Mouse (Mus musculus) neural tube, embryonic 13.5 days (tissue): ENCODE measurements around the gene Man1b1. TPM values are rescaled to one million over a fixed set of nuclear protein-coding genes. Genes with fewer than 3 reads are reported as not detected.

Experiments
- ATAC-seq: fragments of 200-750 bp; cut with Nextera tagmentation; 2 replicates; pipeline ENCODE4 v1.8.0; 2017; ENCODE audit warnings: low read depth, mild to moderate bottlenecking, moderate TSS enrichment, moderate library complexity
- H3K27ac ChIP-seq: fragments of 300-500 bp; sonication (generic); replicated peaks from 2 replicates; pipeline ENCODE4 v1.5.1; 2015; ENCODE audit warnings: moderate library complexity, mild to moderate bottlenecking, inconsistent platforms
- H3K27me3 ChIP-seq: fragments of 300-500 bp; sonication (generic); 2 replicates; pipeline ENCODE4 v1.6.1; 2015; ENCODE audit warnings: mild to moderate bottlenecking, inconsistent platforms
- H3K36me3 ChIP-seq: fragments of 300-500 bp; sonication (generic); 2 replicates; pipeline ENCODE4 v1.6.1; 2015; ENCODE audit warnings: mild to moderate bottlenecking, inconsistent platforms
- H3K4me1 ChIP-seq: fragments of 300-500 bp; sonication (generic); replicated peaks from 2 replicates; pipeline ENCODE4 v1.6.1; 2015; ENCODE audit warnings: inconsistent platforms
- H3K4me2 ChIP-seq: fragments of 300-500 bp; sonication (generic); 2 replicates; pipeline ENCODE4 v1.6.1; 2015; ENCODE audit warnings: inconsistent platforms, mild to moderate bottlenecking, moderate library complexity
- H3K4me3 ChIP-seq: fragments of 300-500 bp; sonication (generic); 2 replicates; pipeline ENCODE4 v1.5.1; 2015; ENCODE audit warnings: mild to moderate bottlenecking, inconsistent platforms
- H3K9ac ChIP-seq: fragments of 300-500 bp; sonication (generic); 2 replicates; pipeline ENCODE4 v1.6.1; 2015; ENCODE audit warnings: moderate library complexity, mild to moderate bottlenecking, inconsistent platforms
- H3K9me3 ChIP-seq: fragments of 300-500 bp; sonication (generic); 2 replicates; pipeline ENCODE4 v1.6.1; 2016; ENCODE audit warnings: inconsistent platforms
- WGBS: fragments of 180-500 bp; shearing (Covaris S2); methylation state at CpG from one replicate; pipeline ENCODE4 v1.1.7; 2015; 5-methylcytosine and 5-hydroxymethylcytosine counted together
- polyA plus RNA-seq: library from polyadenylated mRNA; unstranded; fragments of >200 nt; fragmentation: Nextera tagmentation; extraction: Ambion mirVana; gene quantifications from 2 replicates; pipeline ENCODE4 v1.2.1, GENCODE M21; 2015

Gene Man1b1
- polyA plus RNA-seq, 1 experiment from 2014 or later, result 55.4 TPM

DNA sequence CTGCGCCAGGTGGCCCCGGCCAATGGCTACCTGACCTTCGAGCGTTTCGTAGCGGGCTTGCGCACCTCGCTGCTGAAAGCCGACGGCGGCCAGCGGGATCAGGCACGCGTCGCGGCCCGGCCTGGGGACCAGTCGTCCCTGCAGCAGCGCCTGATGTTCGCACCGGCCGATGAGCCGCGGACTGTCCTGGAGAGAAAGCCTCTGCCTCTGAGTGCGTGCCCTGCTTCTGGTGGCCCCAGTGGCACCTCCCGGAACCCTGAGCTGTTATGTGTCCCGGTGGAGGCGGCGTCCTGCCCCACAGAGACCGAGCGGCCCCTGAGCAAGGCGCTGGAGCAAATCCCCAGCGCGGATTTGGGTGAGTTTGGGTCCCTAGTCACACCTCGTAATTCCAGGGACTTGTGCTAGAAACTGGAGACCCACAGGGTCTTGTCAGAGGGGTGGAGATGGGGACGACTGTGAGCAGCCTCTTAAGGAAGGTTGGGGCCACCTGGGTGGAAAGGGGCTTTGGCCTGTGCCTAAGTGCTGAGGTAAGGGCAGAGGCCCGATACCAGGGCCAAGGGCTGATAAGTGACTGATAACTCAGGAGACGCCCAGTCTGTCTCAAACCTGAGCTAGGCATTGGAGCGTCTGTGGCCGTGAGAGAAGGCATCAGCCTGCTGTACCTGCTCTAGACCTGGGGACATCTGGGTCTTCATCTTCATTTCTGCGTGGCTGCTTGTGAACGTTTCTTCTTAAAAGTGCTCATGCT lies 40.7 kb downstream of the Man1b1 start:
- Histone ChIP-seq H3K9me3 (no peaks in the 10 kb centered on the region), H3K27ac (no peak overlapping the region), H3K36me3 (no peaks in the 10 kb centered on the region), H3K4me2 (peak overlapping the region; percentile 98), H3K27me3 (peaks cover 23% of the 10 kb centered on the region), H3K9ac (peak overlapping the region; percentile 69), H3K4me1 (peaks cover 27% of the 10 kb centered on the region), H3K4me3 (peak overlapping the region; percentile 65)
- ATAC-seq, result peak; percentile 15; the same call in 1 of the 2 replicates
- 1% methylated on average over 42 of the region's 42 CpGs for WGBS

DNA sequence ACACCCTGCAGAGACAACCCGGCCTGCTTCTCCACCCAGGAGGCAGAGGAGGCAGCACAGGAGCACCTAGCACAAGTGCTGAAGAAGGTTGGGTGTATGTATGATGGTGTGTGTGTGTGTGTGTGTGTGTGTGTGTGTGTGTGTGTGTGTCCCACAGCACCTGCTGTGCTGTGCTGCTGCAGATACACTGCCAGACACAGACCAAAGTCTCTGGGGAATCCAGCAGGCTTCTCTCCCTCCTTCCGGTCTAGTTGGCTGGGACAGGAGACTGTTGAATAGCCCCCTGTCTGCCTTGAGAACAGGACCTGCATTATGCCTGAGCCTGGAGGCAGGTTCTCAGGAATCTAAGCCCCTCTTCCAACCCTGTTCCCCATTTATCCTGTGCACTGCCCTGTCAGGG lies 41.3 kb downstream of the Man1b1 start:
- H3K4me3 ChIP-seq, result peak overlapping the region; percentile 65
- 14% methylated on average over 2 of the region's 2 CpGs for WGBS
- H3K4me2 ChIP-seq, result peak overlapping the region; percentile 98
- H3K36me3 ChIP-seq, result no peaks in the 10 kb centered on the region
- no peak overlapping the region for H3K27ac ChIP-seq
- no peak for ATAC-seq
- H3K9me3 ChIP-seq, result no peaks in the 10 kb centered on the region
- peak overlapping the region; percentile 69 for H3K9ac ChIP-seq
- peaks cover 19% of the 10 kb centered on the region for H3K27me3 ChIP-seq
- H3K4me1 ChIP-seq, result peaks cover 27% of the 10 kb centered on the region

DNA sequence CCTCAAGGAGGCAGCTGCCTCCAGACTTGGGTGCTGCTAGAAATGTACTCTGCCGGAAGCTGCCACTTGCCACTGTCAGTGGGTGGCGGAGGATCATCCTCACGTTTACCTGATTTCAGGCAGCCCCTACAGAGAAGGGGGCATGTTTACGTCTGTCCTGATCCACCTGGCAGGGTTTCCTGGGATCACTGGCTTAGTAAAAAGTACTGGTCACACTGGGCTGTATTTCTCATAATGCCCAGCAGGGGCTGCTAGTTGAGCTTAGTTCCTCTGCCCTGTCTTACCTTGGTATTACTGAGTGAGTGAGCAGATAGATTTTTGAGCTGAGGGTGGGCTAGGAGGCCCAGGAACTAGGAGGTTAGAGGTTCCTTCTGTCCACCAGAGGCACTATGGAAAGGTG lies 44.5 kb downstream of the Man1b1 start:
- Histone ChIP-seq H3K9ac (no peak overlapping the region), H3K4me2 (no peak overlapping the region), H3K27me3 (peaks cover 14% of the 10 kb centered on the region), H3K4me3 (no peak overlapping the region), H3K27ac (no peak overlapping the region), H3K9me3 (no peaks in the 10 kb centered on the region), H3K4me1 (peaks cover 23% of the 10 kb centered on the region), H3K36me3 (no peaks in the 10 kb centered on the region)
- no peak for ATAC-seq
- 67% methylated on average over 4 of the region's 4 CpGs for WGBS

DNA sequence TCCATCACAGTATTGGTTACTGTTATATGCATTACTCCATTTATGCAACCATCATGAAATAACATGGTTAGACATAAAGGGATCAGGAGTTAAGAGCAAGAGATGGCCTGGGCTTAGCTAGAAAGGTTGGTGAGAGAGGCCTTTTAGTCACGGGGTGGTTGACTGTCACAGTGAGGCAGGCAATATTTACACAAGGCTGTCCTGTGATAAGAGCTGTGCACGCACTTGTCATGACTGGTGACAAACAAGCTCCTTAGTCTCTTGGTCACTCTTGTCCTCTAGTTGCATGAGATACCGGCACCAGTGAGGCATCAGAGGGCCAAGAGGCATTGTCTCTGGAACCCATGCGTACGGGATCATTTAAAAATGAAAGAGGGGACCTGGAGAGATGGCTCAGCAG lies 52.4 kb downstream of the Man1b1 start:
- Histone ChIP-seq H3K36me3 (no peaks in the 10 kb centered on the region), H3K4me2 (no peak overlapping the region), H3K27ac (no peak overlapping the region), H3K9ac (no peak overlapping the region), H3K4me1 (no peaks in the 10 kb centered on the region), H3K9me3 (no peaks in the 10 kb centered on the region), H3K4me3 (no peak overlapping the region), H3K27me3 (0 out of 2 replicates have a peak, but pooled peaks cover 5% of the 10 kb centered on the region)
- WGBS, result 81% methylated on average over 5 of the region's 5 CpGs
- no peak for ATAC-seq

DNA sequence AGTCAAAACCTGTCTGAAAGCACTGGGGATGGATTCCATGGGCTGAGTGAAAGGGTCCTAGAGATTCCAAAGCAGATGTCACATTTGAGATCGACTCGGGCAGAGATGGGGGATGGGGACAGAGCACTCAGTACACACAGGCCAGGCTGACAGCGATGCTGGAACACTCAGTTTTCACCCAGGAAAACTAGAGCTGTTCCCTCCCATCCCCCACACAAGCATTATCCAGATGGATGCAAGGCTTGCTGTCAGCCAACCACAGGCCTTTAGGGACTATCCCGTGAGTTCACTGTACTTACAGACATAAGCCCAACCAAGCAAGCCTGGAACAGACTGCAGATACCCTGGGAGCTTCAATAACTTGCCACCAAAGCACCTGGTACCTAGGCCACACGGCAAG lies 59.1 kb downstream of the Man1b1 start:
- Histone ChIP-seq H3K27me3 (peaks cover 45% of the 10 kb centered on the region), H3K9ac (no peak overlapping the region), H3K4me3 (no peak overlapping the region), H3K4me1 (peaks cover 23% of the 10 kb centered on the region), H3K36me3 (no peaks in the 10 kb centered on the region), H3K4me2 (no peak overlapping the region), H3K9me3 (no peaks in the 10 kb centered on the region), H3K27ac (no peak overlapping the region)
- 65% methylated on average over 5 of the region's 5 CpGs for WGBS
- ATAC-seq, result no peak

DNA sequence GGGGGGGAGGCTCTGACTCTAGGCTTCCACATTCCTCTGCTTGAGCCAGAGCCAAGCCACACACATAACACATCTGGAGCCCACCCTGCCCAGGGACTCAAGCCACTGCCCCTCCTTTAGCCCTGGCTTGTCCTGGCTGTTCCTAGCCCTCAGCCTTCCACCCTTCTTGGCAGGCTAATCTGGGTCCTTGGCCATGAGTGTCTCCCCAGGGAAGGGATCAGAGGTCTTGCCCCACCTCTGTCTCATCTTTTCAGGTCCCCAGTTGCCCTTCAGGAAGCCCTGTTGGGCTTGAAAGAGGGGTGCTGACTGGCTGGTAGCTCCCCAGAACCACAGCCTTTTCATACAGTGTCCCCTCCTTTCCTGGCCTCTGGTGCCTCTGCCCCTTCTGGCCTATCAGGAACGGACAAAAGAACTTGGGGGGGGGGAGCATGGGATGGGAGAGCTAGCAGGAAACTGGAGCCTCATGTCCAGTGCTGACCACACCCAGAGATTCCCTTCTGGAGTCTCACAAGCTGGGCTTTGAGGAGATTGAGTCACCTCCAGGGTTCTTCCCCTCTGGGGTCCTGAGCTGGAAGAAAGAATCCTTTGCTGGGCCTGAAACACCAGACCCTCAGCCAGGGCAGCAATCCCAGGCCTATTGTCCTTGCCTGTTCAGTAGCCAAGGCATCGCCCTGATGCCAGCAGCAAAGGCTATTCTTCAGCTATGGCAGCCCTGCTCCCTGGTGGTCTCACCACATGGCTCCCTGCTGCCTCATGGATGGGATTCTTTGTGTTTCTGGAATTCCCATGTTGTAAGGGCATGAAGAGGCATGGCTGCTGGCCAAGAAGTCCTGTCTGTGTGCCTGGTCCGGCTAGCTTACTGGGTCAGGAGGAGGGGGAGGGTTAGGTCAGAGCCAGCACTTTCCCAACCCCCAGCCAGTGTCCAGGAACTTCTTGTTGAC lies 62.4 kb downstream of the Man1b1 start:
- H3K36me3 ChIP-seq, result no peaks in the 10 kb centered on the region
- no peak overlapping the region for H3K9ac ChIP-seq
- peaks cover 78% of the 10 kb centered on the region for H3K27me3 ChIP-seq
- peak; percentile 64 for ATAC-seq
- 28% methylated on average over 3 of the region's 3 CpGs for WGBS
- no peak overlapping the region for H3K4me2 ChIP-seq
- peaks cover 26% of the 10 kb centered on the region for H3K4me1 ChIP-seq
- no peak overlapping the region for H3K4me3 ChIP-seq
- H3K27ac ChIP-seq, result peak overlapping the region; percentile 30; the same call in 1 of the 2 replicates
- H3K9me3 ChIP-seq, result no peaks in the 10 kb centered on the region

DNA sequence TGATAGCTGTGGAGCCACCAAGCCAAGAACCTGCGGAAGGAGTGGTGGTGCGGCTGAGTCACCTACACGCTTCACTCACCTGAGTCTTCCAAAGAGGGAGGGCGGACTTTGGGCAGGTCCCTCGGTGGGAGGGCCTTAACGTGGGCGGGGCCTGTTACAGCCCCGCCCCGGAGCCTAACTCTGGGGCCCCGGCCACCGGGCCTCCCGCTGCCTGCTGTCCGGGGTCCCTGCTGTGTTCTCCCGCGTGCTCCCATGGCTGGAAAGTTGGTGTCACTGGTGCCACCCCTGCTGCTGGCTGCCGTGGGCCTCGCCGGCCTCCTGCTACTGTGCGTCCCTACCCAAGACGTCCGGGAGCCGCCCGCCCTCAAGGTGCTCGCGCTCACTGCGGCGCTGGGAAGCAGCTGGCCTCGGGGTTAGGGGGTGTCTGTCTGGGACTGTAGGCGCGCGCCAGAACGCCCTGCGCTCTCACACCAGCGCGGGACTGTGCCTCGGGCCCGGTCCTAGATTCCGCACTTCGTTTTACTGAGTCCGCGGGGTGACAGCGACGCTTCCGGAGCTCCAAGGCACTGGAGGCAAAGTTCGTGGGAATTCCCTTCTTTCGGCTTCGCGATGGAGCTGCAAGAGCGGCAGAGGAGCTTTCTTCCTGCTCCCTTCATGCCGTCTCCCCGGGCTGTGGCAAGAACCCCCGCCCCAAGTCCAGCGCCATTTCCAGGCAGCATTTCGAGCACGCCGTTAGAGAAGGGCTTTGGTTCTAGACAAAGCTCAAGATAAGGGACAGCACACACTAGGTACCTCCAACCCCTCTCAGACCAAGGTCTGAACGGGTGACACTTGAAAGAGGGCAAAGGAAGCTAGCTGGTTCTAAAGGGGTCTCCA lies 63.8 kb downstream of the Man1b1 start, which contains the start of gene Entpd2:
TSS of gene Entpd2 (plus strand) at position 154 of the 876 bp plus-strand sequence.
- Histone ChIP-seq H3K9me3 (no peaks in the 10 kb centered on the region), H3K27me3 (peaks cover 92% of the 10 kb centered on the region), H3K4me2 (peak within 1 kb of the TSS; percentile 62), H3K4me3 (peak within 1 kb of the TSS; percentile 35), H3K27ac (no peak within 1 kb of the TSS; the same call in 1 of the 2 replicates), H3K36me3 (no peaks in the 10 kb centered on the region), H3K4me1 (peaks cover 33% of the 10 kb centered on the region), H3K9ac (peak within 1 kb of the TSS; percentile 60)
- ATAC-seq, result no peak
- WGBS, result 1% methylated on average over 57 of the region's 57 CpGs

DNA sequence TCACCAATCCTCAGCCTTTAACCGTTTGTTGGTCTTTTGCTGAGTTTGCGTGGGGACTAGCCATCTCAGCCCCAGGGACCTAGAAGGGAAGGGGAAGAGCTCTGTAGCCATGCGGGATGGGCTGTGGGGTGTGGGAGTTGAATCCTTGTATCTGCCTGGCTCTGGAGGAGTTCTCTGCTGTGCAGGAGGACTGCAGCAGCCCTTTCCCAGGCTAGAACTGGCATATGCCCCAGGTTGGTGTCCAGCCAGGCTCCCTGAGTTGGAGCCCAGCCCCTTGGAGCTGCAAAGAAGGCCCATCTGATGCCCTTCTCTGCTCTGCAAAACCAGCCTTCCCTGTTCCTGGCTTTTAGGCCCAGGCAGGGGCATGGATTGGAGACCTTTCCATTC lies 64.5 kb downstream of the Man1b1 start:
- Histone ChIP-seq H3K4me3 (peak overlapping the region; percentile 35), H3K36me3 (no peaks in the 10 kb centered on the region), H3K4me2 (peak overlapping the region; percentile 62), H3K9ac (0 out of 2 replicates have a peak overlapping the region, but pooled peaks have one; percentile 60), H3K9me3 (no peaks in the 10 kb centered on the region), H3K4me1 (peaks cover 31% of the 10 kb centered on the region), H3K27me3 (peaks cover 97% of the 10 kb centered on the region), H3K27ac (no peak overlapping the region)
- no peak for ATAC-seq
- 37% methylated on average over 3 of the region's 3 CpGs for WGBS

DNA sequence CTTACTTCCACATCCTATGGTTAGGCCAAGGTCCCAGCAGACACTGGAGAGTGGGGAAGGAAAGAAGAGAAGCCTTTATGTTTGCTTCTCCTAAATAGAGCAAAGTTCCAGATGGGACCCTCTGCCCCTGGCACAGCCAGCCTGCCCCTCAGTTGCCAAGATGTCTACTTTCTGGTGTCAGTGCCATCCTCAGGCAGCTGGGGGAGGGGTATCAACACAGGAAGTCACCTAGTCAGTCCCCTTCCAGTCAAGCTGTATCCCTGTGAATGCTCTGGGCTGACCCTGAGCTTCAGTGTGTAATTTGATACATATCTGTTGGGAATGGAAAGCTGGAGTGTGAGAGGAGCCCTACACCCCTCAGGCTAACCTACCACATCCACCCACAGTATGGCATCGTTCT lies 64.9 kb downstream of the Man1b1 start:
- no peaks in the 10 kb centered on the region for H3K36me3 ChIP-seq
- no peak for ATAC-seq
- no peaks in the 10 kb centered on the region for H3K9me3 ChIP-seq
- 73% methylated on average over 1 of the region's 1 CpGs for WGBS
- peak overlapping the region; percentile 62; the same call in 1 of the 2 replicates for H3K4me2 ChIP-seq
- H3K4me3 ChIP-seq, result peak overlapping the region; percentile 35; the same call in 1 of the 2 replicates
- peaks cover 95% of the 10 kb centered on the region for H3K27me3 ChIP-seq
- H3K4me1 ChIP-seq, result peaks cover 31% of the 10 kb centered on the region
- H3K9ac ChIP-seq, result no peak overlapping the region
- H3K27ac ChIP-seq, result no peak overlapping the region

DNA sequence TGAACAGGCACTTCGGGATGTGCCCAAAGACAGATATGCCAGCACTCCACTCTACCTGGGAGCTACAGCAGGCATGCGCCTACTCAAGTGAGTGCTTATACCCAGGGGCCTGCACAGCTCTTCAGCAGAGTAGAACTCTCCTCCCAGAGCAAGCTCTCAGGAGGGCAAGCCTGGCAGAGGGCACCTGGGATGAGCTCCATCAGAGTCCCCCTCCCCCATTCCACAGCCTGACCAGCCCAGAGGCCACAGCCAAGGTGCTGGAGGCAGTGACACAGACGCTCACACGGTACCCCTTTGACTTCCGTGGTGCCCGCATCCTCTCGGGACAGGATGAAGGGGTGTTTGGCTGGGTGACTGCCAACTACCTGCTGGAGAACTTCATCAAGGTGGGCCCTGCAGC lies 65.9 kb downstream of the Man1b1 start:
- no peak overlapping the region for H3K9ac ChIP-seq
- no peak overlapping the region for H3K4me2 ChIP-seq
- WGBS, result 93% methylated on average over 7 of the region's 7 CpGs
- H3K9me3 ChIP-seq, result no peaks in the 10 kb centered on the region
- H3K36me3 ChIP-seq, result no peaks in the 10 kb centered on the region
- H3K4me3 ChIP-seq, result no peak overlapping the region
- H3K27ac ChIP-seq, result no peak overlapping the region
- H3K4me1 ChIP-seq, result peaks cover 37% of the 10 kb centered on the region
- ATAC-seq, result no peak
- H3K27me3 ChIP-seq, result peaks cover 84% of the 10 kb centered on the region

DNA sequence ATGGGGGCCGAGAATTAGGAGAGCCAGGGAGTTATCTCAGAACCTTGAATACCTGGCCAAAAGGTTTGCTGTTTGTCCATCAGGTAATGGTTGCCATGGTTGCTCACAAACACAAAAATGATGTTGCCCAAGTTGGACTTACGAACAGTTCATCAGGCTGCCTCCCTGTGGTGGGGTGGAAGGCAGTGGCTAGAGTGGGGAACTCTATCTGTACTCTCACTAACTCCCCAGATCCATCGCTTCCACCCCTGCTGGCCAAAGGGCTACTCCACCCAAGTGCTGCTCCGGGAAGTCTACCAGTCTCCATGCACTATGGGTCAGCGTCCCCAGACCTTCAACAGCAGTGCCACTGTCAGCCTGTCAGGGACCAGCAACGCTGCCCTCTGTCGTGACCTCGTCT lies 66.9 kb downstream of the Man1b1 start, which contains the start of gene Npdc1:
TSS of gene Npdc1 (plus strand) at position 301 of the 400 bp plus-strand sequence.
- no peak for ATAC-seq
- Histone ChIP-seq H3K9ac (0 out of 2 replicates have a peak within 1 kb of the TSS, but pooled peaks have one; percentile 60), H3K36me3 (no peaks in the 10 kb centered on the region), H3K9me3 (no peaks in the 10 kb centered on the region), H3K4me1 (peaks cover 41% of the 10 kb centered on the region), H3K4me3 (no peak within 1 kb of the TSS), H3K27me3 (peaks cover 74% of the 10 kb centered on the region), H3K4me2 (peak within 1 kb of the TSS; percentile 48), H3K27ac (no peak within 1 kb of the TSS)
- 61% methylated on average over 8 of the region's 8 CpGs for WGBS
